Mouse (Mus musculus) G1E (cell line): Measurements from ENCODE around the gene Yjefn3.

Source experiments
- CTCF ChIP-seq: IDR thresholded peaks from 2 replicates; pipeline ENCODE4 v1.5.1; 2012; ENCODE audit warnings: low read depth, low read length, inconsistent platforms, mixed read lengths
- GATA1 ChIP-seq: IDR thresholded peaks from 2 replicates; pipeline ENCODE4 v1.6.1; 2012; ENCODE audit warnings: borderline replicate concordance, low read length, inconsistent platforms, mixed read lengths
- GATA2 ChIP-seq: IDR thresholded peaks from 2 replicates; pipeline ENCODE4 v1.6.1; 2012; ENCODE audit warnings: low read depth, low read length, inconsistent platforms, borderline replicate concordance
- POLR2AphosphoS5 ChIP-seq: IDR thresholded peaks from 2 replicates; pipeline ENCODE4 v1.6.1; 2012; ENCODE audit warnings: low read depth, low read length, inconsistent platforms; ENCODE audit not compliant: insufficient replicate concordance
- TAL1 ChIP-seq: conservative IDR thresholded peaks from 2 replicates; pipeline ENCODE4 v1.6.1; 2012; ENCODE audit warnings: low read depth, low read length, inconsistent platforms, mixed read lengths

DNA sequence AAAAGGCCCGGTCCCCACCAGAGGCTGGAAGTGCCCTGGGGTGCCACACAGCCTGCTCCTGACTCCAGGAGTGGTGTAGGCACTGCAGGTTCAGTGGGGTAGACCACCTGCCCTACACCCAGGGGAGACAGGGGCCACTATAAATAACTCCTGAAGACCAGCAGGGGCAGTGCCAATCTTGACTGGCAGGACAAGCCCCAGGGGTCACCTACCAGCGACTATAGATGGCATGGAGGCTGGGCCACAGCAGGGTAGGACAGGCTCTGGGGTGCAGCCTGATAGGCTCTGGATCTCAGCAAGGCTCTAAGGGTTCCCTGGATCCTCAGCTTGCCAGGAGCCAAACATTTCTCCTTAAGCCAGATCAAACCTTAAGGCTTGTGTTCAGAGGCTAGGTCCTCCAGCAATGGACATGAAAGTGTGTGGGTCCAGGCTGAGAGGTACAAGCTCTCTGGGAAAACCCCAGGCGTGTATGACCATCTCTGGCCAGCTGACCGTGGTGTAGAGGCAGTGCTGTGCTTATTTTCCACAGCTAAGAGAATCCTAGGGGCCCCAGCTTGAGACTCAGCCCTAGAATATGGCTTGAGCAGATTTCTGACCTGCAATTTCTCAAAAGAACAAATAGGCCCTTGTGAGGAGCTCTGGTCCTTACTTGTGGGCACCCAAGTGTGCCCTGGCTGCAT lies 6.6 kb downstream of the Yjefn3 start:
- TF ChIP-seq TAL1 (no peak), CTCF (no peak), GATA1 (no peak), POLR2AphosphoS5 (no peak), GATA2 (no peak)
